Mouse (Mus musculus) kidney, postnatal 14 days (tissue): Measurements from ENCODE around the gene Tmprss7.

ENCODE experiments used
- DNase-seq: peaks from one replicate; pipeline ENCODE4 v3.0.0; 2022; ENCODE audit warnings: mixed read lengths

The Tmprss7 gene

GRCm38 (mm10) chr16:45684815-45685214 lies 8.6 kb downstream of the Tmprss7 start:
- peak; percentile 80 for DNase-seq

- peak; percentile 15 for DNase-seq
Observed at GRCm38 (mm10) chr16:45676462-45676861, 17.0 kb downstream of the Tmprss7 start.

GRCm38 (mm10) chr16:45670005-45670404 lies 23.5 kb downstream of the Tmprss7 start:
- DNase-seq = peak; percentile 19

- no peak for DNase-seq
Observed at GRCm38 (mm10) chr16:45668178-45668577, 25.3 kb downstream of the Tmprss7 start.

DNA sequence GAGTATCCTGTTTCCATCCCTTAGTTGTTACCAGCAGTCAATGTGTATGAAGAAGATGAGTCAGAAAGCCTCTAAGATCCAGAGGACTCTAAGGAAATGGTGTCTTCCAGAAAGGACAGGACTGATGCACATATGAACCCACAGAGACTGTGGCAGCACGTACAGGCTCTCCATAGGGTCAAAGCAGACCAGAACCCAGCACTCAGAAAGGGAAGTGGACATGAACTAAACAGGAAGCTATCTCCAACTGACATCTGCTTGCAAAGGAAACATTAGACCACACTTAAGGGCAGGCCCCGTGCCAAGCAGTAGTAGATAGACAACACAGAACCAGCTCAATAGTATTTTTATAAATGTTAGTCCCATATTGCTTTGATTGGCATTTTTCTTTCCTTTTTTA lies 27.3 kb downstream of the Tmprss7 start:
- DNase-seq = no peak

DNA sequence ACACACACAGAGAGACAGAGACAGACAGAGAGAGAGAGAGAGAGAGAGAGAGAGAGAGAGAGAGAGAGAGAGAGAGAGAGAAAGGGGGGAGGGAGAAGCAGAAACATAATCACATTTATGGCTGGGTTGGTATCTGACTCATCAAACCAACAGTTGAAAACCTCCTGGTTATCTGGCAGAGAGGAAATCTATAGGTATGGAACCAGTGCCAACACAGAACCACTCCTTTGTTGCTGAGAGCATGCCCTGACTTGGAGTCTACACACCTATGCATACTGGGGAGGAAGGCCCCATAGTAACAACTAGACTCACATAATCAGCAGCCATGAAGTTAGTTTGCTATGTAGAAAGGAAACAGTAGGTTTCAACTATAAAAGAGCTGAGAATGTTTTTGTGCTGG lies 31.1 kb downstream of the Tmprss7 start:
- DNase-seq = no peak

DNA sequence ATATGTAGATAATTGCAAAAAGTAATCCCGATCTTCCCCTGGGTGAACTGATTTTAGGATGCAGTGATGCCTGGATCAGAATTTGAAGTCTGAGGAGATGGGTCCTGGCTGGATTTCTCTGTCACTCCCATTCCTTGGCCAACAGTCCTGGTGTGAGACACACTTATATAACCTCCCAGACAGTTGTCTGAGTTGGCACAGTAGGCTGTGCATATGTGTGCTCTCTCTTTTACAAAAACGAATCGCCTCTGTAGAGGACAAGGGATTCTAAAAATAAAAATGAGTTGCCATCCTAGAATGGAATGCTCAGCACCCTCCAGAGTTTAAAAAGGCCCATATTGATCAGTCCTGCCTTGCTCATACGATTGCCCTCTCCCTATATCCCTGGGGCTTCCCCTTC lies 33.9 kb downstream of the Tmprss7 start:
- DNase-seq = no peak

- DNase-seq = no peak
Observed at GRCm38 (mm10) chr16:45658248-45658647, 35.2 kb downstream of the Tmprss7 start.

DNA sequence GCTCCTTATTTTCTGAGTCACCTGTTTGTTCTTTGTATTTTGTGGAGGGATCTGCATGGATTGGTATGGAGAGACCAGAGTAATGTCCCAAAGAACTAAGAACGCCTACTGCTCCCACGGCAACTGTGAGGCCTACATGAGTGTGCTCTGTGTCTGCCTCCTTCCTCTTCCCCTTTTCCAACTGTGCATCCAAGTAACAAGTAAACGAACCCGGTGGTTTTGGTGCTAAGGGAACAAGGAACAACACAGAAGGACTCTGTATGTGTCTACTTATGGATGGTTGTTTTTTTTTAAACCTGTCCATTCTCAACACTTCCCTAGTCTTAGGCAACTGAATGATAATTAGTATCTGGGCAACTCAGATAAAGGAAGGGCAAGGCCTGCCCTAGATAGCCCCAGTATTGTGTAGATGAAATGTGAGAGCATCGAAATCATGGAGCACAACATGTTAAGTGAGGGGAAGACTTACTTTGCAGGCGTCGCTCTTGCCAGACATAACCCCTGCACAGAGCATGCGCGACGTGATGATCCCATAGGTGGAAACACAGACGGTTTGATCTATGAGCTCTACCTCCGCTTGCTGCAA lies 35.8 kb downstream of the Tmprss7 start:
- DNase-seq = no peak

GRCm38 (mm10) chr16:45654465-45654864 lies 39.0 kb downstream of the Tmprss7 start:
- no peak for DNase-seq

- peak; percentile 66 for DNase-seq
Observed at GRCm38 (mm10) chr16:45653934-45654332, 39.5 kb downstream of the Tmprss7 start, which contains the start of gene BC016579. BC016579 (minus strand) TSS chr16:45654068.

GRCm38 (mm10) chr16:45653009-45653933 lies 40.2 kb downstream of the Tmprss7 start:
- no peak for DNase-seq

- DNase-seq = no peak
Observed at GRCm38 (mm10) chr16:45651497-45651896, 42.0 kb downstream of the Tmprss7 start.

DNA sequence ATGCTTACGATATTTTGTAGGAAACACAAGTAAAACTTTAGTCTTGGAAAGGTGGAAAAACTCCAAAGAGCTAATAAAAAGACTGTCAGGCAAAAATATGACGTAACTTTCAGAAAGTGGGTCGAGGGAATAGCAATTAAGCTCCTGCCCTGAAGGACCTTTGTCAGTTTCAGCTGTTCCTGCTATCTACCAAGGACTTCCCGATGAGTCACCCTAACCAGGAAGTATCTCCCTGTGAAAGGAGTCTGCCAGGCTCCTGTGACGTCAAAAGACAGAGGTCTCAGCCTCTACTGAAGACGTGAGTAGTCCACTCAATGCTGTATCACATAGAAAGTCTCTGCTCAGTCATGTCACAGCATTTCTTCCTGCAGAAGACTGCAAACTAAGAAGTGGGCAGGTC lies 49.1 kb downstream of the Tmprss7 start:
- DNase-seq = peak; percentile 28

DNA sequence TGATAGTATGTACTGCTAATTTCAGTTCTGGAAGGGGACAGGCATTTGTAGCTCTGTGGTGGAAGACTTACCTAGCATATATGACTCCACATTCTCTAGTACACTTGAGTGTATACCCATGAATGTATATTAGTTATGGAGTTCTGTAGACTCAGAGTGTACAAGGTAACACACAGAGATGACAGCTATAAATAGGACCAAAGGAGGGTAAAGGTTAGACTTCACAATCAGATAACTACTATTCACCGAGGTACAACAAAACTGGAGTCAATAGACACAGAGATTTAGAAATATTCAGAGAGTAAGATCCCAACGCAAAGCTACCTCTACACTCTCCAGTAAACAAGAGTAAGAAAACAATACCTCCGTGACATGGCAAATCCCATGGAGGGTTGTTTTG lies 49.5 kb downstream of the Tmprss7 start:
- no peak for DNase-seq

- no peak for DNase-seq
Observed at GRCm38 (mm10) chr16:45641301-45641700, 52.2 kb downstream of the Tmprss7 start.

- no peak for DNase-seq
Observed at GRCm38 (mm10) chr16:45640070-45640762, 53.2 kb downstream of the Tmprss7 start.

GRCm38 (mm10) chr16:45635826-45636225 lies 57.6 kb downstream of the Tmprss7 start:
- no peak for DNase-seq

- no peak for DNase-seq
Observed at GRCm38 (mm10) chr16:45632420-45632819, 61.0 kb downstream of the Tmprss7 start.

DNA sequence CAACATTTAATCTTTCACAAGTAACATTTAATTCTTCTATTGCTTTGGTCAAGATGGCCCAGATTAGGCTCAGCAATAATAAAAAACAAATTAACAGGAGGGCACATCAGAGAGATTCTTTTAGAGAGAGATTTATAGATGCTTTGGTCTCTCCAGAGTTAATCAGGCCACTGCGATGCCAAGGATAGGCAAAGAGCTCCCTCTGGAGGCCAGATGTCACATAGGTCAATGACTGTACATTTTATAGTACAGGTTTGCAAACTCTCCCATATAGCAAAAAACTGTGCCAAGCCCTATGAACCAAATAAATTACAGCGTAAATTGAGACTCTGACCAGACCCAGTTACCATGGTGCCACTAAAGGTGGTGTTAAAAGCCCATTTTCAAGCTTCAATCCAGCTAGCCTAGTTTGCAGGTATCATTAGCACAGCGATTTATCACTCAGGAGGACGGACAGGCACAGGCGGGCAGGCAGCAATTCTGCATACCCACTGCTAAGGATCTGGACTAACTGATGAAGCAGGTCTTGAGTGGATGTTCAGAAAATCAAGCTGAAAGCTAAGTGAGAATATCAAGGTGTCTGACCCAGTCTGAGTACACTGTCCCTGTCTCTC lies 63.0 kb downstream of the Tmprss7 start:
- peak; percentile 71 for DNase-seq

DNA sequence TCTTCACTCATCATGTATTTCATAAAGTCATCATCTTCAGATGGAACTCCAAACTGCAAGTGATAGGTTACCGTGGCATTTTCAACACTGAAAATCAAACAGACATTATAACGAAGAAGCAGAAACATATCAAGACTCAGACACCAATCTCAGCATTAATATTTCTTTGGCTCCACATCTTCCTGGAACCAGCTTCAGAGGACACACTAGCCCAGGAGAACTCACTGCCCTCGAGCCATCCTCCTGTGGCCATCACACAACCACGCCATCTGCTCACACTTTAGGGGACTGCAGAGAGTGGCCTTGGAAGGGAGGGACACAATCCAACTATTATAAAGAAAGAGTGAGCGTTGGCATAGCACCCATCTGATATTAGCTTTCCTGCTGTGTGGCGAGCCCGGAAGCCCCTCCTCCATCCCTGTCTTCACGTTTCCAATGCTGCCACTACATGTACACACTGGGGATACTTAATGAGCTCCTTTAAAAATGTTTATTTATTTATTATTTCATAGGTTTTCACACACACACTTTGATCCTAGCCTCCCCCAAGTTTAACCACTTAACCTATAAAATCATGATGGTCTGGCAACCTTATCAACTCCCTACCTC lies 63.9 kb downstream of the Tmprss7 start:
- DNase-seq = no peak

DNA sequence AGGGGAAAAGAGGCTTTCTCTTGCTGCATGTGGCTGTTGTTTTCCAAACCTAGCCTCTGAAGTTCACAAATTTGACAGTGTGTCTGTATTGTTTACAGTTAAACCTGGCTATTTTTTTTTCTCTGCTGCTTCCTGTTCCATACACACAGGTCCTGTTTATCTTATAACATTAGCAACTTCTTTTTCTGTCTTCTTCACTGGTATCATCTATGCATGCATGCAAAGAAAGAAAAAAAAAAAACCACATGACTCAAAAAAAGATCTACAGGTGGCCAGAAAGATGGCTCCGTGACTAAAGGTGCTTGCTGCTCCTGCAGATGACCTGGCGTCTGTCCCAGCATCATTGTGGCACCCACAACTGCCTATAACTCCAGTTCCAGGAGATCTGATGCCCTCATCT lies 68.1 kb downstream of the Tmprss7 start:
- DNase-seq = no peak

DNA sequence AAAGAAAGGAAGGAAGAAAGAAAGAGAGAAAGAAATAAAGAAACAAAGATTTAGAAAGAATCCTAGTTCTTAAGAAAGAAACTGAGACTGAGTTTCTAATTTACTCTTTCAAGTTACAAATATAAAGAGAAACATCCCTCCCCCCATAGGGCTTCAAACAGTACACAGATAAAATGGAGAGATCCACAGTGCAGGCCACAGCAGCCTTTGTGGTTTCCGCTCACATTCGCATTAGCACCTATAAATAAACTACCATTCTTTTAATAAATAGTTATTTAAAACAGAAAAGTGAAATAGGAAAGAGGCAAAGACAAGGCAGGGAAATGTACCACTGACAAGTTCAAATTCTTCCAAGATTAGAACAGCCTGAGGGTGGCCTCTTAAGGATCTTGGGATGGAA lies 68.7 kb downstream of the Tmprss7 start:
- DNase-seq = no peak
